Mouse (Mus musculus) stomach, embryonic 15.5 days (tissue): ENCODE data around the gene Il21r. TPM values are rescaled to one million over a fixed set of nuclear protein-coding genes. Genes with fewer than 3 reads are reported as not detected.
A peak's percentile ranks its signal among the peaks of the same experiment; 100 is the strongest.

ENCODE experiments used
- ATAC-seq: fragments of 200-750 bp; cut with Nextera tagmentation; 2 replicates; pipeline ENCODE4 v1.8.0; 2017; ENCODE audit warnings: low read depth, moderate number of reproducible peaks, moderate TSS enrichment; ENCODE audit not compliant: insufficient read depth, low FRiP score
- H3K27ac ChIP-seq: fragments of 300-500 bp; sonication (generic); 2 replicates; pipeline ENCODE4 v1.5.1; 2015; ENCODE audit warnings: mild to moderate bottlenecking, inconsistent platforms
- H3K27me3 ChIP-seq: fragments of 300-500 bp; sonication (generic); replicated peaks from 2 replicates; pipeline ENCODE4 v1.6.1; 2015; ENCODE audit warnings: inconsistent platforms
- H3K36me3 ChIP-seq: fragments of 300-500 bp; sonication (generic); 2 replicates; pipeline ENCODE4 v1.6.1; 2015; ENCODE audit warnings: inconsistent platforms
- H3K4me1 ChIP-seq: fragments of 300-500 bp; sonication (generic); 2 replicates; pipeline ENCODE4 v1.6.1; 2015; ENCODE audit warnings: inconsistent platforms
- H3K4me2 ChIP-seq: fragments of 300-500 bp; sonication (generic); 2 replicates; pipeline ENCODE4 v1.6.1; 2015; ENCODE audit warnings: mild to moderate bottlenecking, inconsistent platforms
- H3K4me3 ChIP-seq: fragments of 300-500 bp; sonication (generic); replicated peaks from 2 replicates; pipeline ENCODE4 v1.5.1; 2015; ENCODE audit warnings: inconsistent platforms
- H3K9ac ChIP-seq: fragments of 300-500 bp; sonication (generic); 2 replicates; pipeline ENCODE4 v1.6.1; 2015; ENCODE audit warnings: inconsistent platforms
- H3K9me3 ChIP-seq: fragments of 300-500 bp; sonication (generic); 2 replicates; pipeline ENCODE4 v1.6.1; 2016; ENCODE audit warnings: inconsistent platforms
- WGBS: fragments of 180-500 bp; shearing (Covaris S2); methylation state at CpG from one replicate; pipeline ENCODE4 v1.1.7; 2015; 5-methylcytosine and 5-hydroxymethylcytosine counted together
- polyA plus RNA-seq: library from polyadenylated mRNA; unstranded; fragments of >200 nt; fragmentation: Nextera tagmentation; extraction: Ambion mirVana; gene quantifications from 2 replicates; pipeline ENCODE4 v1.2.1, GENCODE M21; 2015

Il21r gene
- polyA plus RNA-seq, 1 experiment from 2014 or later, result 0.65 TPM

DNA sequence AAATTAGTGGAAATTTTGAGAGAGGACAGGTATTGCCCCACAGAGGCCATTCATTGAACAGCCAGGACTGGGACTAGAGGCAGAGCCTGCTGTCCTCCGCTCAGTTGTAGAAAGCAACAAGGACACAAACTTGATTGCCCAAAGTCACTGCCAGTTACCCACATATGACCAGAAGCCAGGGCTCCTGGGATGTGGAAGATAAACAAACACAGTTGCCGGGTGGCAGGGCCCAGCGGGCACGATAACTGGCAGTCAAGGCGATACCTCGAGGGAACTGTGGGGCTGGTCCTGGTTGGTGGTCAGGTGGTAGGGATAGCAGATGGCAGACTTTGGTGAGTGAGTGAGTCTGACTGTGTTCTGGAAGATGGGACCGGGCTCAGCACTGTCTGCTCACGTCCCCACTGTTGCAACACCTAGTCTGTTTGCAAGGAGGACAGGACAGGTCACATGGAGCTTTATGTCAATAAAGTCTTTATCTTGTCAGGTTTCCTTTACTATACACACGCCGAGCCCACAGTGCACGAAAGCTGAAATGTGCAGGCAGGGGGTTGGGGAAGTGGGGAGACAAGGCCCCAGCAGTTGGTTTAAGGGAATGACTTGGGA, 25.6 kb upstream of the Il21r start:
- ATAC-seq, result no peak
- Histone ChIP-seq H3K27ac (peak overlapping the region; percentile 19; the same call in 1 of the 2 replicates), H3K4me3 (no peak overlapping the region), H3K9me3 (no peaks in the 10 kb centered on the region), H3K4me2 (no peak overlapping the region), H3K36me3 (no peaks in the 10 kb centered on the region), H3K27me3 (no peaks in the 10 kb centered on the region), H3K4me1 (peaks cover 32% of the 10 kb centered on the region), H3K9ac (no peak overlapping the region)
- 74% methylated on average over 11 of the region's 11 CpGs for WGBS

GRCm38 (mm10) chr7:125578106-125578505, 25.1 kb upstream of the Il21r start:
- H3K36me3 ChIP-seq, result no peaks in the 10 kb centered on the region
- WGBS, result 63% methylated on average over 3 of the region's 3 CpGs
- no peak overlapping the region for H3K4me2 ChIP-seq
- no peaks in the 10 kb centered on the region for H3K9me3 ChIP-seq
- H3K4me1 ChIP-seq, result peaks cover 32% of the 10 kb centered on the region
- no peak for ATAC-seq
- no peak overlapping the region for H3K4me3 ChIP-seq
- no peak overlapping the region for H3K9ac ChIP-seq
- no peak overlapping the region for H3K27ac ChIP-seq
- H3K27me3 ChIP-seq, result no peaks in the 10 kb centered on the region

- Histone ChIP-seq H3K4me1 (peaks cover 32% of the 10 kb centered on the region), H3K4me2 (no peak overlapping the region), H3K36me3 (no peaks in the 10 kb centered on the region), H3K4me3 (no peak overlapping the region), H3K9ac (no peak overlapping the region), H3K27ac (no peak overlapping the region), H3K9me3 (no peaks in the 10 kb centered on the region), H3K27me3 (no peaks in the 10 kb centered on the region)
- ATAC-seq, result no peak
- 76% methylated on average over 9 of the region's 9 CpGs for WGBS
Observed at GRCm38 (mm10) chr7:125579545-125580219, 23.5 kb upstream of the Il21r start.

DNA sequence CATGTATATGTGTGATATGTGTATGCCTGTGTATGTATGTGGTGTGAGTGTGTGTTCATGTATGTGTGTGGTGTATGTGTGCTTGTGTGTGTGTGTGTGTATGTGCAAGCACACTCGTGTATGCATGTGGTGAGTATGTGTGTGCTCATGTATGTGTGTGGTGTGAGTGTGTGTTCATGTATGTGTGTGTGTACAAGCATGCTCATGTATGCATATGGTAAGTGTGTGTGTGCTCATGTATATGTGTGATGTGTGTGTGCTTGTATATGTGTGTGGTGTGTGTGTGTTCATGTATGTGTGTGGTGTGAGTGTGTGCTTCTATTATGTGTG, 23.0 kb upstream of the Il21r start:
- H3K9ac ChIP-seq, result no peak overlapping the region
- H3K27ac ChIP-seq, result no peak overlapping the region
- H3K27me3 ChIP-seq, result no peaks in the 10 kb centered on the region
- H3K9me3 ChIP-seq, result no peaks in the 10 kb centered on the region
- ATAC-seq, result no peak
- 81% methylated on average over 1 of the region's 1 CpGs for WGBS
- peaks cover 32% of the 10 kb centered on the region for H3K4me1 ChIP-seq
- no peak overlapping the region for H3K4me2 ChIP-seq
- no peaks in the 10 kb centered on the region for H3K36me3 ChIP-seq
- H3K4me3 ChIP-seq, result no peak overlapping the region

- Histone ChIP-seq H3K27ac (peak overlapping the region; percentile 36; the same call in 1 of the 2 replicates), H3K4me2 (peak overlapping the region; percentile 72), H3K36me3 (no peaks in the 10 kb centered on the region), H3K4me1 (peaks cover 32% of the 10 kb centered on the region), H3K9ac (no peak overlapping the region), H3K27me3 (no peaks in the 10 kb centered on the region), H3K9me3 (no peaks in the 10 kb centered on the region), H3K4me3 (peak overlapping the region; percentile 30)
- ATAC-seq, result no peak
- WGBS, result 6% methylated on average over 16 of the region's 16 CpGs
Observed at GRCm38 (mm10) chr7:125580625-125581316, 22.5 kb upstream of the Il21r start.

GRCm38 (mm10) chr7:125581317-125581672, 21.9 kb upstream of the Il21r start:
- Histone ChIP-seq H3K27ac (0 out of 2 replicates have a peak overlapping the region, but pooled peaks have one; percentile 36), H3K4me1 (peaks cover 30% of the 10 kb centered on the region), H3K4me3 (peak overlapping the region; percentile 30), H3K9ac (no peak overlapping the region), H3K4me2 (peak overlapping the region; percentile 72), H3K36me3 (no peaks in the 10 kb centered on the region), H3K9me3 (no peaks in the 10 kb centered on the region), H3K27me3 (no peaks in the 10 kb centered on the region)
- WGBS, result 2% methylated on average over 21 of the region's 21 CpGs
- peak; percentile 56; the same call in 1 of the 2 replicates for ATAC-seq

DNA sequence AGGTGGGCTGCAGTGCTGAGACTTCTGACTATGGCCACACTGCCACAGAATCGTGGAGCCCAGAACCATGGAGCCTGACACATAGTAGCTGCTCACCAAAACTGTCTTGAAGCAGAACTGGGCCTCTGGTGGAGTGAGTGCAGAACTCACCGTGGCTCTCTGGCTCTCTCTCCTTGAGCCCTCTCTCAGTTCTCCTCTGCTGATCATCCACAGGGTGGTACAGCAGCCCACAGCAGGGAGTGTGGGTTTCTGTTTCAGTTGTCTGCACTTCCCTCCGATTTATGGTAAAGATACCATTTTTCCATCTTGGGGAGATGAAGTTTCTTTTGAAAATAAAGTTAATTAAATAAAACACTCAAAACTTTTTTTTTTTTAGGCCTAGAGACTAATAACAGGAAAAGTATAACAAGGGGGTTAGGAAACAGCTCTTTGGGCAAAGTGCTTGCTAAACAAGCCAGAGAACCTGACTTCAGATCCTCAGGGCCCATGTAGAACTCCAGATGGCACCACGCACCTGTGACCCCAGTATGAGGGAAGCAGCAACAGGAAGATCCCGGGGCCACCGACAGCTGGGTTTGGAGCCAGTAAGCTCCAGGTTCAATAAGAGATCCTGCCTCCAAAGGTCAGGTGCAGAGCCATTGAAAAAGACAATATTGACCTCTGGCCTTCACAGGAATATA, 19.8 kb upstream of the Il21r start:
- no peaks in the 10 kb centered on the region for H3K27me3 ChIP-seq
- no peak overlapping the region for H3K4me3 ChIP-seq
- no peak for ATAC-seq
- no peaks in the 10 kb centered on the region for H3K9me3 ChIP-seq
- WGBS, result 71% methylated on average over 6 of the region's 6 CpGs
- H3K4me1 ChIP-seq, result peaks cover 11% of the 10 kb centered on the region
- no peak overlapping the region for H3K27ac ChIP-seq
- H3K36me3 ChIP-seq, result no peaks in the 10 kb centered on the region
- no peak overlapping the region for H3K4me2 ChIP-seq
- H3K9ac ChIP-seq, result no peak overlapping the region

GRCm38 (mm10) chr7:125584005-125584369, 19.2 kb upstream of the Il21r start:
- H3K4me1 ChIP-seq, result peaks cover 11% of the 10 kb centered on the region
- H3K27me3 ChIP-seq, result no peaks in the 10 kb centered on the region
- no peak overlapping the region for H3K27ac ChIP-seq
- no peak overlapping the region for H3K9ac ChIP-seq
- H3K9me3 ChIP-seq, result no peaks in the 10 kb centered on the region
- 76% methylated on average over 5 of the region's 5 CpGs for WGBS
- H3K4me2 ChIP-seq, result no peak overlapping the region
- ATAC-seq, result no peak
- H3K36me3 ChIP-seq, result no peaks in the 10 kb centered on the region
- no peak overlapping the region for H3K4me3 ChIP-seq

DNA sequence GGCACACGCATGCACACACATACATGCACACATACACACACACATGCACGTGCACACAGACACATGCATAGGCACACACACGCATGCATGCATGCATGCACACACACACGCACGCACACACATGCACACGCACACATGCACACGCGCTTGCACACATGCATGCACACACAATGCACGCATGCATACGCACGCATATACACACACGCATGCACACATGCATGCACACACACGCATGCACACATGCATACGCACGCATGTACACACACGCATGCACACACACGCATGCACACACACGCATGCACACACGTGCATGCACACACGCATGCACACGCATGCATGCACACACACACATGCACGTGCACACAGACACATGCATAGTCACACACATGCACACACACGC, 16.9 kb upstream of the Il21r start:
- Histone ChIP-seq H3K27ac (no peak overlapping the region), H3K4me3 (no peak overlapping the region), H3K9me3 (no peaks in the 10 kb centered on the region), H3K27me3 (no peaks in the 10 kb centered on the region), H3K36me3 (no peaks in the 10 kb centered on the region), H3K4me1 (no peaks in the 10 kb centered on the region; the same call in 1 of the 2 replicates), H3K9ac (no peak overlapping the region), H3K4me2 (no peak overlapping the region)
- ATAC-seq, result no peak
- whole genome bisulfite sequencing, result 96% methylated on average over 23 of the region's 23 CpGs

DNA sequence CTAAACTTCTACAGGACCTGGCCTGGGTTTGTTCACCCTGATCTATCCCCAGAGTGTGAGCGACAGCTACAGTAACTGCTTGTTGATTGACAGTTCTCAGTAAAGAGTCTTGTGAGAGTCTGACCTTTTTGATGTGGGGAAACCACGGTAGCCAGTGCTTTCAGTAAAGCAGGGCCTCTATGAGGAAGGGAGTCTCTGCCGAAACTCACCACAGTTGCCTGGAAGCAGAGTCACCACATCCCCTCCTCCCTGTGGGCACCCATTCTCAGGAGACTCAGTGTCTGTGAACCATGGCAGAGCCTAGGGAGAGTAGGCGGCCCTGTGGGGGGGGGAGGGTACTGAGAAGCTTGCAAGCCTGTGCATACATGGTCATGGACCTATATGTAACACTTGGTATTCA, 14.5 kb upstream of the Il21r start:
- Histone ChIP-seq H3K27ac (no peak overlapping the region), H3K27me3 (no peaks in the 10 kb centered on the region), H3K36me3 (no peaks in the 10 kb centered on the region), H3K4me2 (no peak overlapping the region), H3K4me3 (no peak overlapping the region), H3K9ac (no peak overlapping the region), H3K9me3 (no peaks in the 10 kb centered on the region), H3K4me1 (no peaks in the 10 kb centered on the region)
- ATAC-seq, result no peak
- 75% methylated on average over 4 of the region's 4 CpGs for WGBS

DNA sequence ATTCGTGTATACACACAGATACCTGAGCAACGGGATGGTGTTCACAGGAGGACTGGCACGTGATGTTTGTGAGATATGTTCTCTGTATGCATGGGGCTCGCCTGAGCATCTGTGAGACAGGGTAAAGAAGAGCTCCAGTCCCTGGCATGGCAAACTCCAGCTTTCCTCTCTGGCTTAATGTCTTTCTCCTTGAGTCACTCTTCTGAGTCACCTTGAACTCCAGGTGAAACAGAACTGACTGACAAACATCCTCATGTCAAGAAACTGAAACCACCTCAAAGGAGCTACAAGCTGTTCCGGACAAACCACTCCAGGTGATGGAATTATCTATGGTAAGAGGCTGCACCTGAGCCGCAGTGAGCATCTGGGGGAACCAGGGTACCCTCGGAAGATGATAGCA, 13.3 kb upstream of the Il21r start:
- H3K9me3 ChIP-seq, result no peaks in the 10 kb centered on the region
- H3K36me3 ChIP-seq, result no peaks in the 10 kb centered on the region
- WGBS, result 80% methylated on average over 7 of the region's 7 CpGs
- no peak overlapping the region for H3K9ac ChIP-seq
- H3K27me3 ChIP-seq, result no peaks in the 10 kb centered on the region
- no peak overlapping the region for H3K4me3 ChIP-seq
- H3K4me2 ChIP-seq, result no peak overlapping the region
- ATAC-seq, result no peak
- no peak overlapping the region for H3K27ac ChIP-seq
- no peaks in the 10 kb centered on the region for H3K4me1 ChIP-seq

DNA sequence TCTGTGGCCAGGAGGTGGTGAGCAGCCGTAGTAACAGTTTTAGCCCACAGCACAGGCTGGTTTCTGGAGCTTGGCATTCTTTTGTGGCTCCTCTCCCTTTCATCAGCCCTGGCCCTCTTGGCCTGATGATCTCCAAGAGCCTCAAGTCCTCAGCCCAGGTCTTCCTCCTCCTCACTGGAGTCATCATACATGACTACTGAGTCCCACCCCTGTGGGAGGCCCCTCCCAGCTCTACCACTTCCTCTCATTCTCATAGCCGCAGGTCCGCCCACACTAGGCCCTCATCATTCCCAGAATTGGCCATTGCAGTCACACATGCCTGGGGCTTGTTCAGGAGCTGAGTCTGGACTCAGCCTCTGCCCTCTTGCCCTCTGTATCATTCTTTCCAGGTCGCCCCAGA, 9.4 kb upstream of the Il21r start:
- H3K36me3 ChIP-seq, result no peaks in the 10 kb centered on the region
- H3K4me3 ChIP-seq, result no peak overlapping the region
- H3K4me2 ChIP-seq, result no peak overlapping the region
- no peak overlapping the region for H3K27ac ChIP-seq
- no peaks in the 10 kb centered on the region for H3K9me3 ChIP-seq
- H3K4me1 ChIP-seq, result no peaks in the 10 kb centered on the region
- 77% methylated on average over 4 of the region's 4 CpGs for WGBS
- no peaks in the 10 kb centered on the region for H3K27me3 ChIP-seq
- ATAC-seq, result no peak
- no peak overlapping the region for H3K9ac ChIP-seq
